Comparison of ENCODE assay signal across 7 mouse cellular contexts in the genomic region with DNA sequence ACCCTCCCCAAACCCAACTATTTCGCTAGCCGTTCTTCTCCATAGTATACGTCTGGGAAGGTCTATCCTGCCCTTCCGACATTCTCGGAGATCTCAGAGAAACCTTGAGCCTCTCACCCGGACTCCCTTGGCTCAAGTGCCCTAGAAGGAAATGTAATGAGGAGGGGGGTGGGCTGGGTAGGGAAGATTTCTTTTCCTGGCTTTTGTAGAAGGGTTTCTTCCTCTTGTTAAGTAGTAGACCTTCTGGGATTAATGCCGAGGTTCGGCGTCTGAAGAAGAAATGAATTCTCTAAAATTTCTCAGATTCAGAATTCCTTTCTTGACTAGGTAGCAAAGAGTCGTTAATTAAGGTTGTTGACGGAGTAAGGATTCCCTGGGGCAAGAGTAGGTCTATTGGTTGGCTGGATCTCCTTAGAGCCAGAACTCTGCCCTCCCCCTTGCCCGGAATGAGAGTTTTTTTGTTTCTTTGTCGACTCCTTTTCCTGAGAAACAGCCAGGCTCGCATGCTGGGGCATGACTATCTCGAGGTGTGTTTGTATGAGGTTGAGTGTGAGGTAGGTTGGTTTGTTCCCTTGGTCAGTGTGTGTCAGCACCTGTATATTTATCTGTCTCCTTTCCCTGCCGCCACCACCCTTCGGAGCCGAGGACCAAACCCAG. TPM values are rescaled to one million over a fixed set of nuclear protein-coding genes. Genes with fewer than 3 reads are reported as not detected.
DNase-seq lines count a peak whose midpoint lies in the region; ATAC-seq and TF ChIP-seq lines count a peak whose summit lies in the region.

No protein-coding gene starts in this region.

- ATAC-seq in forebrain, postnatal 0 days: 0 out of 2 replicates have a peak, but pooled peaks have one; percentile 10
- no peak for ATAC-seq in neural tube, embryonic 15.5 days (ENCODE audit: low FRiP score)

- H3K27me3 ChIP-seq in testis, adult 2 months (ENCODE audit: control insufficient read depth, insufficient read depth, low read length): no peaks in the 10 kb centered on the region
- peaks cover 23% of the 10 kb centered on the region for H3K27me3 ChIP-seq in forebrain, postnatal 0 days (ENCODE audit: insufficient read depth, low read length)
- peaks cover 41% of the 10 kb centered on the region for H3K27me3 ChIP-seq in neural tube, embryonic 15.5 days (replicated peaks)

- no peaks in the 10 kb centered on the region for H3K36me3 ChIP-seq in testis, adult 2 months (ENCODE audit: control insufficient read depth, insufficient read depth, low read length)
- H3K36me3 ChIP-seq in forebrain, postnatal 0 days (ENCODE audit: insufficient read depth): no peaks in the 10 kb centered on the region
- no peaks in the 10 kb centered on the region for H3K36me3 ChIP-seq in neural tube, embryonic 15.5 days

- intact Hi-C loops in left cerebral cortex, postnatal 25 days (cut with DNase I): no loop called here

- H3K9ac ChIP-seq in forebrain, postnatal 0 days: peak overlapping the region; percentile 18; the same call in 1 of the 2 replicates
- peak overlapping the region; percentile 20; the same call in 1 of the 2 replicates for H3K9ac ChIP-seq in neural tube, embryonic 15.5 days (replicated peaks)

- peak overlapping the region; percentile 91 for H3K4me3 ChIP-seq in testis, adult 2 months (ENCODE audit: control insufficient read depth, low read depth, low read length)
- peak overlapping the region; percentile 29 for H3K4me3 ChIP-seq in forebrain, postnatal 0 days (ENCODE audit: low read depth, low read length)
- peak overlapping the region; percentile 37 for H3K4me3 ChIP-seq in neural tube, embryonic 15.5 days (replicated peaks)

- WGBS in forebrain, postnatal 0 days: 9% methylated on average over 18 of the region's 18 CpGs
- 4% methylated on average over 18 of the region's 18 CpGs for WGBS in neural tube, embryonic 15.5 days

- DNase-seq in testis, postnatal 10 days (ENCODE audit: low spot score): no peak
- DNase-seq in forebrain, postnatal 0 days: no peak
- peak; percentile 39 to 57 for DNase-seq in kidney, postnatal 25 days
- no peak for DNase-seq in left cerebral cortex, postnatal 25 days (ENCODE audit: low spot score in 2 of 2)
- no peak for DNase-seq in testis, postnatal 14 days (ENCODE audit: low spot score)

- peak overlapping the region; percentile 43 for H3K4me2 ChIP-seq in forebrain, postnatal 0 days (ENCODE audit: low read depth)
- peak overlapping the region; percentile 54 for H3K4me2 ChIP-seq in neural tube, embryonic 15.5 days

- no peak for TF ChIP-seq POLR2A in testis, adult 2 months (IDR thresholded peaks at IDR 0.05; ENCODE audit: control insufficient read depth, low read depth, low read length)

- no peaks in the 10 kb centered on the region for H3K9me3 ChIP-seq in forebrain, postnatal 0 days (ENCODE audit: low read length)
- no peaks in the 10 kb centered on the region for H3K9me3 ChIP-seq in neural tube, embryonic 15.5 days (replicated peaks)

- H3K4me1 ChIP-seq in testis, adult 2 months (ENCODE audit: control insufficient read depth, insufficient read depth, low read length): peaks cover 13% of the 10 kb centered on the region
- no peaks in the 10 kb centered on the region for H3K4me1 ChIP-seq in forebrain, postnatal 0 days (ENCODE audit: insufficient read depth)
- peaks cover 14% of the 10 kb centered on the region for H3K4me1 ChIP-seq in neural tube, embryonic 15.5 days

- peak overlapping the region; percentile 78 for H3K27ac ChIP-seq in testis, adult 2 months (ENCODE audit: control insufficient read depth, insufficient read depth, low read depth, low read length)
- H3K27ac ChIP-seq in forebrain, postnatal 0 days (ENCODE audit: low read depth, low read length): no peak overlapping the region
- 0 out of 2 replicates have a peak overlapping the region, but pooled peaks have one; percentile 10 for H3K27ac ChIP-seq in neural tube, embryonic 15.5 days (replicated peaks)

- TF ChIP-seq CTCF in testis, adult 2 months (IDR thresholded peaks at IDR 0.05; ENCODE audit: control insufficient read depth, insufficient read depth, insufficient replicate concordance, low read depth, low read length): no peak
- no peak for TF ChIP-seq CTCF in forebrain, postnatal 0 days (IDR thresholded peaks at IDR 0.05; ENCODE audit: low read depth)

RNA-seq across cellular contexts. Expression of a gene that starts 0.8 kb away (rescaled TPM):
- 20.2 and 28.6 TPM in 2 replicates for polyA plus RNA-seq in testis, adult 2 months (2012; rRNA removed)
- 3.6 and 6.2 TPM in 2 replicates for total RNA-seq in forebrain, postnatal 0 days (2014; rRNA removed)
- polyA plus RNA-seq in forebrain, postnatal 0 days (2015; fragmentation: Nextera tagmentation; extraction: Ambion mirVana): 4.6 and 7.8 TPM in 2 replicates
- polyA plus RNA-seq in neural tube, embryonic 15.5 days (2015; fragmentation: Nextera tagmentation; extraction: Ambion mirVana): 11.8 and 27.5 TPM in 2 replicates
- total RNA-seq in left cerebral cortex, postnatal 25 days (2021): 1 to 10 TPM; 5.5 to 7.2 TPM

RNA-seq across cellular contexts. Expression of a gene that starts 19.5 kb away (rescaled TPM):
- polyA plus RNA-seq in testis, adult 2 months (2012; rRNA removed): 0.82 and 1.4 TPM in 2 replicates
- total RNA-seq in forebrain, postnatal 0 days (2014; rRNA removed): 1.3 and 2.0 TPM in 2 replicates
- polyA plus RNA-seq in forebrain, postnatal 0 days (2015; fragmentation: Nextera tagmentation; extraction: Ambion mirVana): 1.9 and 3.1 TPM in 2 replicates
- 4.9 and 6.2 TPM in 2 replicates for polyA plus RNA-seq in neural tube, embryonic 15.5 days (2015; fragmentation: Nextera tagmentation; extraction: Ambion mirVana)
- total RNA-seq in left cerebral cortex, postnatal 25 days (2021): 1 to 10 TPM; 2.0 to 3.0 TPM

RNA-seq across cellular contexts. Expression of a gene that starts 27.0 kb away (rescaled TPM):
- polyA plus RNA-seq in testis, adult 2 months (2012; rRNA removed): 24.4 and 28.8 TPM in 2 replicates
- 168 and 183 TPM in 2 replicates for total RNA-seq in forebrain, postnatal 0 days (2014; rRNA removed)
- 198 and 200 TPM in 2 replicates for polyA plus RNA-seq in forebrain, postnatal 0 days (2015; fragmentation: Nextera tagmentation; extraction: Ambion mirVana)
- 131 and 149 TPM in 2 replicates for polyA plus RNA-seq in neural tube, embryonic 15.5 days (2015; fragmentation: Nextera tagmentation; extraction: Ambion mirVana)
- 100 to 1,000 TPM; 105 TPM for total RNA-seq in left cerebral cortex, postnatal 25 days (2021)

RNA-seq across cellular contexts. Expression of a gene that starts 49.4 kb away (rescaled TPM):
- 8.0 and 11.5 TPM in 2 replicates for polyA plus RNA-seq in testis, adult 2 months (2012; rRNA removed)
- total RNA-seq in forebrain, postnatal 0 days (2014; rRNA removed): 0.69 and 0.81 TPM in 2 replicates
- polyA plus RNA-seq in forebrain, postnatal 0 days (2015; fragmentation: Nextera tagmentation; extraction: Ambion mirVana): 0.53 and 0.65 TPM in 2 replicates
- 0.88 and 6.0 TPM in 2 replicates for polyA plus RNA-seq in neural tube, embryonic 15.5 days (2015; fragmentation: Nextera tagmentation; extraction: Ambion mirVana)
- 1 to 10 TPM; 1.9 to 2.8 TPM for total RNA-seq in left cerebral cortex, postnatal 25 days (2021)

Comparison
In these comparisons a context has a peak if more than half of its experiments do, and no peak if none do; other contexts are left out.
1. H3K4me3 ChIP-seq: peak in every context shown above with its lines; median percentile 91 in testis, adult 2 months; 37 in neural tube, embryonic 15.5 days; 29 in forebrain, postnatal 0 days.
2. DNase-seq: peak in kidney, postnatal 25 days (2 of 2); none in testis, postnatal 10 days (single experiment), forebrain, postnatal 0 days (single experiment), left cerebral cortex, postnatal 25 days (0 of 2) and testis, postnatal 14 days (single experiment).